Mouse (Mus musculus) kidney, adult 2 months (tissue): ENCODE data around the gene Taar7e. TPM values are rescaled to one million over a fixed set of nuclear protein-coding genes. Genes with fewer than 3 reads are reported as not detected.

Experiments
- DNase-seq: peaks from one replicate; pipeline ENCODE4 v3.0.0; 2021
- H3K27ac ChIP-seq: fragments of 200-500 bp; 2 replicates; pipeline ENCODE4 v1.5.1; 2012; ENCODE audit warnings: low read depth, low read length, control low read depth, inconsistent platforms; ENCODE audit not compliant: insufficient read depth
- H3K27me3 ChIP-seq: fragments of 200-500 bp; replicated peaks from 2 replicates; pipeline ENCODE4 v1.6.1; 2012; ENCODE audit warnings: mild to moderate bottlenecking, moderate library complexity, low read length, inconsistent platforms; ENCODE audit not compliant: control insufficient read depth, insufficient read depth
- H3K36me3 ChIP-seq: fragments of 200-500 bp; 2 replicates; pipeline ENCODE4 v1.6.1; 2012; ENCODE audit warnings: mild to moderate bottlenecking, moderate library complexity, low read length, inconsistent platforms; ENCODE audit not compliant: control insufficient read depth, insufficient read depth
- H3K4me1 ChIP-seq: fragments of 200-500 bp; 2 replicates; pipeline ENCODE4 v1.6.1; 2011; ENCODE audit warnings: low read length; ENCODE audit not compliant: control insufficient read depth, insufficient read depth
- H3K4me3 ChIP-seq: fragments of 200-500 bp; 2 replicates; pipeline ENCODE4 v1.5.1; 2011; ENCODE audit warnings: mild to moderate bottlenecking, low read depth, low read length, control low read depth; ENCODE audit not compliant: insufficient read depth
- CTCF ChIP-seq: fragments of 200-500 bp; conservative IDR thresholded peaks from 2 replicates; pipeline ENCODE4 v1.5.1; 2011; ENCODE audit warnings: low read depth, mild to moderate bottlenecking, control low read depth, low read length, moderate library complexity, mixed read lengths; ENCODE audit not compliant: insufficient read depth, insufficient read length
- POLR2A ChIP-seq: fragments of 200-500 bp; IDR thresholded peaks from one replicate; pipeline ENCODE4 v1.6.1; 2011; ENCODE audit warnings: low read depth, low read length, control low read depth
- WGBS: fragments of 180-500 bp; shearing (Covaris S2); methylation state at CpG from one replicate; pipeline ENCODE4 v1.1.7; 2018; 5-methylcytosine and 5-hydroxymethylcytosine counted together
- polyA plus RNA-seq: library from polyadenylated mRNA; depleted of rRNA; stranded (reverse); fragments of >200 nt; gene quantifications from 2 replicates; pipeline ENCODE4 v1.2.3, GENCODE M21; 2012; rRNA removed

Gene Taar7e
- not detected in 2 replicates for polyA plus RNA-seq

DNA sequence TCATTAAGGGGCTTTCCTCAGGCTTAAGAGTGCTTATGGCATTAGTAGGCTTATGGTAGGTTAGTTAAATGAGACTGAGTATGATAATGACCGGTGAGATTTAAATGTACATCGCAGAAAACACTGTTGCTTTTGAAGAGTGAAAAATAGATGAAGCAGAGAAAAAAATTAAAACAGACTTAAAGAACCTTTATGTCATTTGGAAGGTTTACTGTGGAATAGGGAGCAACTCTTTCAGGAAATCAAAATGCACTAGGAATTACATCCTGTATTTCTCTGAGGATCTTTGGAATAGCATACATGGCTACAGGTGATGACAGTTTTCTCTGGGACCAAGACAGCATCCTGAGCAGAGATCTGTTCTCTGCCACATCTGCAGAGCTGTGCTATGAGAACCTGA, at the start of gene Taar7e:
Gene Taar7e, plus strand, starts transcription at position 301 of the 400 bp plus-strand sequence.
- Histone ChIP-seq H3K36me3 (no peaks in the 10 kb centered on the region), H3K4me3 (no peak within 1 kb of the TSS), H3K27ac (no peak within 1 kb of the TSS), H3K27me3 (no peaks in the 10 kb centered on the region), H3K4me1 (no peaks in the 10 kb centered on the region)
- no peak for TF ChIP-seq CTCF
- no peak for TF ChIP-seq POLR2A
- 93% methylated on average over 2 of the region's 2 CpGs for WGBS
- no peak for DNase-seq

DNA sequence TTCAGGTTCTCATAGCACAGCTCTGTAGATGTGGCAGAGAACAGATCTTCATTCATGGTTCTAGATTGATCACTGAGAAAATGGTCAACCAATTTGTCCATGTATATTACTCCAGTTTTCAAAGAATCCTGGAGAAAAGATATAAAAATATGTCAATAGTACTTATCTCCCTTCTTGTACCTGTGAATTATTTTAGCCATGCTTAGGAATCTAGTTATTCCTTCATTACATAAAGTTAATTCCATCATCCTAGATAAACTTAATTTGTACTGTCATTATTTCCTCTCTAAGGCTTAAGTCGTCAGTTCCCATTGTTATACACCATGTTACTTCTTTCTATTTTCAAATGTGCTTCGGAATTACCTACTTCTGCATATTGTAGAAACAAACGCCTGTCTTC, 44.0 kb upstream of the Taar7e start, which contains the start of gene Taar7a:
Gene Taar7a, minus strand, starts transcription at position 101 of the 400 bp plus-strand sequence.
- Histone ChIP-seq H3K36me3 (no peaks in the 10 kb centered on the region), H3K4me3 (no peak within 1 kb of the TSS), H3K27me3 (no peaks in the 10 kb centered on the region), H3K4me1 (no peaks in the 10 kb centered on the region), H3K27ac (no peak within 1 kb of the TSS)
- WGBS: 84% methylated on average over 3 of the region's 3 CpGs
- DNase-seq: no peak
- TF ChIP-seq CTCF: no peak
- TF ChIP-seq POLR2A: no peak

DNA sequence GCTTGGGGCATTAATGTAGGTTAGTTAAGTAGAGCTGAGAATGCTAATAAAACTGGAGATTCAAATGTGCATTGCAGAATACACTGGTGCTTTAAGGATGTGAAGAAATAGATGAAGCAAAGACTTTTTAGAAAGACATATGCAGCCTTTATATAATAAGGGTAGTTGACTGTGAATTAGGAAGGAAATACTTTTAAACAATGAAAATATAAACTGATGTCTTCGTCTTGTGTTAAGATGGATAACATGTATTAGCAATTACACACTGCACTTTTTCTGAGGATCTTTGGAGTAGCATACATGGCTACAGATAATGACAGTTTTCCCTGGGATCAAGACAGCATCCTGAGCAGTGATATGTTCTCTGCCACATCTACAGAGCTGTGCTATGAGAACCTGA, 37.8 kb upstream of the Taar7e start, which contains the start of gene Taar7b:
Gene Taar7b, plus strand, starts transcription at position 301 of the 400 bp plus-strand sequence.
- TF ChIP-seq POLR2A (no peak), CTCF (no peak)
- DNase-seq: no peak
- H3K4me1 ChIP-seq: no peaks in the 10 kb centered on the region
- no peaks in the 10 kb centered on the region for H3K27me3 ChIP-seq
- H3K36me3 ChIP-seq: no peaks in the 10 kb centered on the region
- 73% methylated on average over 1 of the region's 1 CpGs for WGBS
- no peak within 1 kb of the TSS for H3K4me3 ChIP-seq
- no peak within 1 kb of the TSS for H3K27ac ChIP-seq

DNA sequence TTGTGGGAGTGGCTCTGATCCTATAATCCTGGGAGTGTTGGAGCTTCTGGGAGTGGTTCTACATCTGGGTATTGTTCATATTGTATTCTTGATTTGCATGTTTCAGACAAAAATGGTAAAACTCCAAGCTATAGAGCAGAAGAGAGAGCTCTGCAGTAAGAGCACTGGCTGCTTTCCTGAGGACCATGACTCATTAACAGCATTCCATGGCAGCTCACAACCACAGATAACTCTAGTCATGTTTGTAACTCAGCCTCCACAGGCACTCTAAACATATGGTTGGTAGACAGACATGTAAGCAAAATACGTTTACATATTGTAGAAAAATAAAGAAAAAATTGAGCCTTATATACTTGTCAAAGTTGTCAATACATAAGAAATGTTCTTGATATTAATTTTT, 31.0 kb upstream of the Taar7e start:
- Histone ChIP-seq H3K36me3 (no peaks in the 10 kb centered on the region), H3K4me3 (no peak overlapping the region), H3K27me3 (no peaks in the 10 kb centered on the region), H3K27ac (no peak overlapping the region), H3K4me1 (no peaks in the 10 kb centered on the region)
- 81% methylated on average over 1 of the region's 1 CpGs for WGBS
- no peak for DNase-seq
- TF ChIP-seq POLR2A (no peak), CTCF (no peak)

DNA sequence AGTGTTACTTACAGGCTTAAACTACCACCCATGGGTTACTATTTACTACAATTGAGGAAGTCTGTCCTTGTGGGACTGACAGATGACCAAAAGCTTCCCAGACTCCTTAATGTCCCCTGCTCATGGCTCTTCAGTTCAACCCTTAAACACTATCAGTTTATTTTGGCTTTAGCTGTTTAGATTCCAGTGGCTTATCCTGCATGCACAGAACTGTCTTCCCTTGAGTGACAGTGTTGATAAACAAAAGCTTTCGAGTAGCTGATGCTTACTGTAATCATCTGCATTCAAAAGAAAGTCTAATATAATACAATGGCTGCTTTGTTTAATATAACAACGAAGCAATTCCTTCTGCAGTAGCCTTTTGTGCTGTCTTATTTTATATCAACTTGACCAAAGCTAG, 30.4 kb upstream of the Taar7e start:
- no peaks in the 10 kb centered on the region for H3K36me3 ChIP-seq
- no peaks in the 10 kb centered on the region for H3K4me1 ChIP-seq
- 77% methylated on average over 2 of the region's 2 CpGs for WGBS
- no peaks in the 10 kb centered on the region for H3K27me3 ChIP-seq
- no peak overlapping the region for H3K27ac ChIP-seq
- H3K4me3 ChIP-seq: no peak overlapping the region
- DNase-seq: no peak
- TF ChIP-seq POLR2A (no peak), CTCF (no peak)

DNA sequence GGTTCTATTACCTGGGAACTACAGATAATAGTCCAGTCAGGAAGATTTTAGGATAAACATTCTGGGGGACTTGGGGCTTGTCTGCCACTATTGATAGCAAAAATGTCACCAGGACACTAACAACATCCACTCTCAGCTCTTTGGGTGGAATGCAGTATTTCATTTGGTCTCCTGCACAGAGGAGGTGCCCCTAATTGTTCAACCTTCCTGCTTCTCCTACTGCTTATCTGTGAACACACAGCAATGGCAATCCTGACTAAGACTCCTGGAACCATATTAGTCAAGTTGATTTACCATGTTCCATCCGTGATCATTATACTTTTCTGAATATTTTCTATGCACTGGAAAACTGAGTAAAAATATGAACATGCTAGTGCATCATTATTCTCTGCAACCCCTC, 29.3 kb upstream of the Taar7e start:
- no peaks in the 10 kb centered on the region for H3K4me1 ChIP-seq
- no peaks in the 10 kb centered on the region for H3K27me3 ChIP-seq
- no peak overlapping the region for H3K27ac ChIP-seq
- no peak for DNase-seq
- H3K36me3 ChIP-seq: no peaks in the 10 kb centered on the region
- no peak overlapping the region for H3K4me3 ChIP-seq
- TF ChIP-seq POLR2A (no peak), CTCF (no peak)
- WGBS: 88% methylated on average over 1 of the region's 1 CpGs

DNA sequence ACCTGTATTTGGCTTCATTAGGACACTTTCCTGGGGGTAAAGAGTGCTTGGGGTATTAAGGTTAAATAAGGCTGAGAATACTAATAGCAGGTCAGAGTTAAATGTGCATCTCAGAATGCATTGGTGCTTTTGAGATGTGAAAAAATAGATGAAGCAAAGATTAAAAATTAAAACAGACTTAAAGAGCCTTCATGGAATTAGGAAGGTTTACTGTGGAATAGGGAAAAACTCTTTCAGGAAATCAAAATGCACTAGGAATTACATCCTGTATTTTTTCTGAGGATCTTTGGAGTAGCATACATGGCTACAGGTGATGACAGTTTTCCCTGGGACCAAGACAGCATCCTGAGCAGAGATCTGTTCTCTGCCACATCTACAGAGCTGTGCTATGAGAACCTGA, 10.5 kb upstream of the Taar7e start, which contains the start of gene Taar7d:
Gene Taar7d, plus strand, starts transcription at position 301 of the 400 bp plus-strand sequence.
- no peaks in the 10 kb centered on the region for H3K4me1 ChIP-seq
- no peaks in the 10 kb centered on the region for H3K36me3 ChIP-seq
- DNase-seq: no peak
- no peaks in the 10 kb centered on the region for H3K27me3 ChIP-seq
- no peak within 1 kb of the TSS for H3K27ac ChIP-seq
- TF ChIP-seq POLR2A (no peak), CTCF (no peak)
- H3K4me3 ChIP-seq: no peak within 1 kb of the TSS

DNA sequence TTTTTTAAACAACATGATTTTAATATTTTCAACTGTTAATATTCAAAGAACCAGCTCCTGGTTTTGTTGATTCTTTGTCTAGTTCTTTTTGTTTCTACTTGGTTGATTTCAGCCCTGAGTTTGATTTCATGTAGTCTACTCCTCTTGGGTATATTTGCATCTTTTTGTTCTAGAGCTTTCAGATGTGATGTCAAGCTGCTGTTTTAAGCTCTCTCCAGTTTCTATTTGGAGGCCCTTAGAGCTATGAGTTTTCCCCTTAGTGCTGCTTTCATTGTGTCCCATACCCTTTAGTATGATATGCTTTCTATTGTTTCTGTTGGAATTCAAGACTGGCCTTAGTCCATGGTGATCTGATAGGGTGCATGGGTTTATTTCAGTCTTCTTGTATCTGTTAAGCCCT, 6.1 kb upstream of the Taar7e start:
- no peaks in the 10 kb centered on the region for H3K4me1 ChIP-seq

More for the DNA sequence above, 6.1 kb upstream of the Taar7e start:
- Histone ChIP-seq H3K27me3 (no peaks in the 10 kb centered on the region), H3K27ac (no peak overlapping the region), H3K36me3 (no peaks in the 10 kb centered on the region), H3K4me3 (no peak overlapping the region)
- DNase-seq: no peak
- TF ChIP-seq CTCF: no peak
- TF ChIP-seq POLR2A: no peak
